Mouse (Mus musculus) heart, postnatal 0 days (tissue): ENCODE results near the gene Tpgs1.

ENCODE experiments used
- CTCF ChIP-seq: IDR thresholded peaks from 2 replicates; pipeline ENCODE4 v1.5.1; 2016; ENCODE audit warnings: antibody characterized with exemption, control low read depth, low read depth
- EP300 ChIP-seq: IDR thresholded peaks from 2 replicates; pipeline ENCODE4 v1.6.1; 2016; ENCODE audit warnings: antibody characterized with exemption, low read depth

- no peak for TF ChIP-seq CTCF
- no peak for TF ChIP-seq EP300
Measured at GRCm38 (mm10) chr10:79714996-79715395, 45.8 kb downstream of the Tpgs1 start.
